Mouse (Mus musculus) gonadal fat pad, adult 2 months (tissue): Measurements from ENCODE around the gene Rasal1. TPM values are rescaled to one million over a fixed set of nuclear protein-coding genes. Genes with fewer than 3 reads are reported as not detected.

Experiments
- DNase-seq: peaks from one replicate; pipeline ENCODE4 v3.0.0-alpha.2; 2012; ENCODE audit warnings: low read depth
- polyA plus RNA-seq: library from polyadenylated mRNA; depleted of rRNA; stranded (reverse); fragments of >200 nt; gene quantifications from 2 replicates; pipeline ENCODE4 v1.2.3, GENCODE M21; 2012

Rasal1 gene
- polyA plus RNA-seq, 1 experiment, result 0.95 TPM

GRCm38 (mm10) chr5:120621846-120622197, 26.8 kb upstream of the Rasal1 start:
- no peak for DNase-seq

GRCm38 (mm10) chr5:120622198-120622851, 26.3 kb upstream of the Rasal1 start:
- no peak for DNase-seq

- DNase-seq, result no peak
These were observed 24.2 kb upstream of the Rasal1 start for GRCm38 (mm10) chr5:120624427-120624826.

GRCm38 (mm10) chr5:120626399-120626798, 22.2 kb upstream of the Rasal1 start:
- DNase-seq, result no peak

GRCm38 (mm10) chr5:120627515-120628300, 20.9 kb upstream of the Rasal1 start:
- DNase-seq, result no peak

- no peak for DNase-seq
These were observed 20.0 kb upstream of the Rasal1 start for GRCm38 (mm10) chr5:120628624-120629023.

GRCm38 (mm10) chr5:120631128-120631527, 17.5 kb upstream of the Rasal1 start:
- DNase-seq, result no peak

- no peak for DNase-seq
These were observed 16.7 kb upstream of the Rasal1 start for GRCm38 (mm10) chr5:120631892-120632291.

- DNase-seq, result no peak
These were observed 14.5 kb upstream of the Rasal1 start, which contains the start of gene Cfap73 for GRCm38 (mm10) chr5:120634131-120634530. Cfap73 (minus strand) TSS chr5:120634235.

GRCm38 (mm10) chr5:120634860-120635259, 13.8 kb upstream of the Rasal1 start:
- DNase-seq, result no peak

GRCm38 (mm10) chr5:120635633-120636032, 13.0 kb upstream of the Rasal1 start:
- no peak for DNase-seq

- DNase-seq, result no peak
These were observed 8.5 kb upstream of the Rasal1 start for GRCm38 (mm10) chr5:120640094-120640493.

- peak; percentile 57 for DNase-seq
These were observed 5.1 kb upstream of the Rasal1 start for GRCm38 (mm10) chr5:120643365-120644085.

- DNase-seq, result no peak
These were observed 4.4 kb upstream of the Rasal1 start for GRCm38 (mm10) chr5:120644227-120644626.

- DNase-seq, result no peak
These were observed 2.8 kb upstream of the Rasal1 start for GRCm38 (mm10) chr5:120645851-120646250.

GRCm38 (mm10) chr5:120647361-120647760, 1.3 kb upstream of the Rasal1 start:
- no peak for DNase-seq

- no peak for DNase-seq
These were observed 659 bp upstream of the Rasal1 start for GRCm38 (mm10) chr5:120647814-120648491.

GRCm38 (mm10) chr5:120649374-120649933, 842 bp downstream of the Rasal1 start:
- no peak for DNase-seq

GRCm38 (mm10) chr5:120649938-120650337, 1.3 kb downstream of the Rasal1 start:
- no peak for DNase-seq

- no peak for DNase-seq
These were observed 2.6 kb downstream of the Rasal1 start for GRCm38 (mm10) chr5:120651230-120651629.

GRCm38 (mm10) chr5:120652915-120653701, 4.5 kb downstream of the Rasal1 start:
- DNase-seq, result no peak
